Mouse (Mus musculus) right cerebral cortex, postnatal 4 days (tissue): Measurements from ENCODE around the gene Tmem80.

Experiments
- DNase-seq: peaks from one replicate; pipeline ENCODE4 v3.0.0-alpha.2; 2022

Tmem80 gene

GRCm38 (mm10) chr7:141327469-141328372 is at the start of gene Tmem80, which contains the start of gene Deaf1:
Gene Tmem80 (plus strand): TSS chr7:141327739.
Gene Deaf1 (minus strand): TSS chr7:141327690.
- peak; percentile 100 for DNase-seq

GRCm38 (mm10) chr7:141278766-141279590 is 48.6 kb upstream of the Tmem80 start, which contains the start of gene Sct:
Gene Sct (minus strand): TSS chr7:141279133.
- DNase-seq = peak; percentile 47

DNA sequence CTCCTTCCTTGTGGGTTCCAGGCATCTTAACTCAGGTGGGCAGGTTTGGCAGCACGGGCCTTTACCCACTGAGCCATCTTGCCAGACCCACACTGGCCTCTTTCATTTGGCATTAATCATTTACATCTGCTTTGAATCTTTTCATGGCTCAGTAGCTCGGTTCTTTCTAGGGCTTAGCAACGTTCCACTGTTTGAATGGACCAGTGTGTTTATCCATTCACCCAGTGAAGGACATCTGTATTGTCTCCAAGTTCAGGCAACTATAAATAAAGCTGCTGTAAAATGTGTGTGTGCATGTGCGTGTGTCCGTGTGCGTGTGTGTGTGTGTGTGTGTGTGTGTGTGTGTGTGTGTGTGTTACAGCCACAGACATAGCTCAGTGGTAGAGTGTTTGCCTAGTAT is 46.1 kb upstream of the Tmem80 start:
- no peak for DNase-seq

GRCm38 (mm10) chr7:141282756-141283155 is 44.8 kb upstream of the Tmem80 start:
- no peak for DNase-seq

GRCm38 (mm10) chr7:141288042-141288441 is 39.5 kb upstream of the Tmem80 start:
- DNase-seq = no peak

DNA sequence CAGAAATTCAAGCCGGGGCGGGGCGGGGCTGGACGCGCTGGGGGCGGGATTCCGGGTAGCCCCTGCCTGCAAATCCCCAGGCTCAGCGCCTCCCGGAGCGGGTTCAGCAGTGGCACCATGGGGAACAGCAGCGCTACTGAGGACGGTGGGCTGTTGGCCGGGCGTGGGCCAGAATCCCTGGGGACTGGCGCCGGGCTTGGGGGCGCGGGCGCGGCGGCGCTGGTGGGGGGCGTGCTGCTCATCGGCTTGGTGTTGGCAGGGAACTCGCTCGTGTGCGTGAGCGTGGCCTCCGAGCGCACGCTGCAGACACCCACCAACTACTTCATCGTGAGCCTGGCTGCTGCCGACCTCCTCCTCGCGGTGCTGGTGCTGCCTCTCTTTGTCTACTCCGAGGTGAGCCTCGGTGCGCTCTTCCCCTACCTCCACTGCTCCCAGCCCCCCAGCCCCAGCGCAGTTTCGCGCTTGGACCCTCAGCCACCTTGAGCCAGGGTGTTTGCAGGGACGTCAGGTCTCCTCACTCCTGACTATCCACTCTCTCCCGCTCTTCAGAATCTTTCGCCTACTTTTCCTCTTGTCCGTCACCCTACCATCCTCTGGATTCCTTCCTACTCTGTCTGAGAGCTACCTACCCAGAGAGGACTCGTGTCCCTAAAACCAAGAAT is 35.5 kb upstream of the Tmem80 start, which contains the start of gene Drd4:
Gene Drd4, plus strand, starts transcription at position 86 of the 662 bp plus-strand sequence.
- DNase-seq = peak; percentile 32

GRCm38 (mm10) chr7:141292583-141293388 is 34.8 kb upstream of the Tmem80 start:
- DNase-seq = no peak

- DNase-seq = peak; percentile 25
These were observed 33.6 kb upstream of the Tmem80 start for GRCm38 (mm10) chr7:141293852-141294471.

GRCm38 (mm10) chr7:141294479-141294878 is 33.1 kb upstream of the Tmem80 start:
- DNase-seq = no peak

- DNase-seq = no peak
These were observed 29.5 kb upstream of the Tmem80 start for GRCm38 (mm10) chr7:141297926-141298650.

GRCm38 (mm10) chr7:141299175-141299574 is 28.4 kb upstream of the Tmem80 start:
- no peak for DNase-seq

DNA sequence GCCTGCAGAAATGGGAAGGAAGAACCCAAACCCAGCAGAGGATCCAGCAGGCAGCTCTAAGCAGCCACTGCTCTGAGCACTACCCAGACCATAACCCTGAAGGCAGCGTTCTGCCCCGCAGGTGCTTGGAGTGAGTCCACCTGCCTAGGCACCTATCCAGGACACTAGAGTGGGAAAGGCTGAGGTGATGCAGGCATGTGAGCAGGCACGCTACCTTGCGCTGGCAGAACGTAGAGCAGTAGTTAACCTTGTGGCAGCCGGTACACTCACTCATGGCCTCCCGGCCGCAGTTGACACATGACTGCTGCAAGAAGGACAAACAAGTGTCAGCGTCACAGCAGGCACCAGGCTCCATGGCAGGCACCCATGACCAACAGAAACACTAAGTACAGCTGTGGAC is 26.2 kb upstream of the Tmem80 start:
- no peak for DNase-seq

GRCm38 (mm10) chr7:141302702-141303268 is 24.8 kb upstream of the Tmem80 start:
- no peak for DNase-seq

DNA sequence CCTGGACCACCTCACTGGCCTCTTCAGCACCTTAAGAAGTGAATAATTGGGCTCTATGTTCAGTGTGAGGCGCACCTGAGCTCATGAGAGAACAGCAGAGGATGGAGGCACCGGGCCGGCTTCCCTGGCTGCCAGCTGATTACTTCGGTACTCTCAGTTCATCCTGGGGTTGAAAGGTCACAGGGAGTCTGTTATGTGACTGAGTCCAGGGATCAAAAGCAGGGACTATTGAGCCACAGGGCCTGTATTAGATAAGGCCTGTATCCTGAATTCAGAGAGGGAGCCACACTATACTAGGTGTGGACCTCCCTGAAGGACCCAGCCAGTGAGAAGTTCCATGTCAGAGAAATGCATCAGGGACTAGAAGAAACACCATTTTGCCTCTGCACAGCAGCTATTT is 23.0 kb upstream of the Tmem80 start:
- DNase-seq = no peak

GRCm38 (mm10) chr7:141314416-141314815 is 13.1 kb upstream of the Tmem80 start:
- no peak for DNase-seq

DNA sequence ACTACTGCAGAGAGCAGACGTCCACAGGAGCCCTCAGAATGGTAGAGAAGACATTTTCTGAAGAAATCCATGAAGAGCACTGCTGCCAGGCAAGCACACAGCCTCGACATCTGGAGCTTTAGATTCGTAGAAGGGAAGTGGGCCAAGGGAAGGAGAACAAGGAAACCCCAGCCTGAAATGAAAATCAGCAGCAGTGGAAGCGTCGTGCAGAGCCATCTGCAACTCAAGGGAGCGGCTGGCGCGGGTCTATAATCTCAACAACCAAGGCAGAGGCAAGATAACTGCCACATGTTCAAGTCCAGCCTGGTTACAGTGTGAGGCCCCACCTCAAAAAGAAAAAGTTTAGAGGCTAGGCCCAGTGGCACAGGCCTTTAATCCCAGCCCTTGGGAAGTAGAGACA is 12.5 kb upstream of the Tmem80 start:
- DNase-seq = no peak

DNA sequence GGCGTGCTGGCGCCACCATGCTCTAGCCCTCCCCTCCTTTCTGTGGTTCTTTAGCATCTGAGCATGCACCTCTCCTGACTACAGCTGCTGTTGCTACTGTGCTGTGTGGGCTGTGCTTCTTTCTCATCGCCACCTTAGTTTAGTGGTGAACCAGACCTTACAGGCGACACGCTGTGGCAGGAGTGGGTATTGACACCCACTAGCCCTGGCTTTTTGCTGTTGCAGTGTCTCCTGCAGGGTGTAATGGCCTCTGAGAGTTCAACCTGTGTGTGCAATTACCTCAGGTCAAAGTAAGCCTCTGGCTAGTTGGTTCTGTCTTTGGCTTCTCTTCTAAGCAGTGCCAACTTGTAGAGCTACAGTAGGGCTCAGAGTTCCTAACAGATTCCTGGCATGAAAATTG is 11.6 kb upstream of the Tmem80 start:
- no peak for DNase-seq

DNA sequence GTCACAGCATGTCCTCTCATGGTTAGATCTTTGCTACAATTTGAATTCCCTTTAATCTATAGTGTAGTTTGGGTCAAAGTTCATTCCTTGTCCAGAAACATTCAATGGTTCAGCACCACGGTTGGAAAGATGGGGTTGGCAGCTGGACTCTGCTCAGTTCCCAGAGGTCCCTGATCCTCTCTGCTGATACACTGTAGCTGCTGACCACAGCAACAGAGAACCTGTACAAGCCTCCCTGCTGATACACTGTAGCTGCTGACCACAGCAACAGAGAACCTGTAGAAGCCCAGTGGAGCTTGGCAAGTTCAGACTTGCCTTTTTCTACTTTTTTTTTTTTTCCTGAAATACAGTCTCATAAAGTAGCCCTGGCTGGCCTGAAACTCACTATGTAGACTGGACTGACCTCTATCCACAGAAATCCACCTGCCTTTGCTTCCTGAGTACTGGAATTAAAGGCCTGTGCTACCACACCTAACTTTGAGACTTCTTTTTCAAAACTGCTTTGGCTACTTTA is 9.9 kb upstream of the Tmem80 start:
- DNase-seq = no peak

DNA sequence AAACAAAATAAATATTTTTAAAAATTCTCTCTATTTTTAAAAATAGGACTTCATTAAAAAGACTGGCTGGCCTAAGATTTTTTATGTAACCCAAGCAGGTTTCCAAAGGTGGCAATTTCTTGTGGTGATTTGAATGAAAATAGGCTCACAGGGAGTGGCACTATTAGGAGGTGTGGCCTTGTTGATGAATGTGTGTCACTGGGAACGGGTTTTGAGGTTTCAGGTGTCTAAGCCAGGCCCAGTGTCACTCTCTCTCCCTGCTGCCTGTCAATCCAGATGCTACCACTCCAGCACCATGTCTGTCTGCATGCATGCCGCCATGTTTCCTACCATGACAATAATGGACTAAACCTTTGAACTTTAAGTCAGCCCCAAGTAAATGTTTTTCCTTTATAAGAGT is 8.1 kb upstream of the Tmem80 start:
- DNase-seq = no peak

- no peak for DNase-seq
These were observed 2.9 kb upstream of the Tmem80 start for GRCm38 (mm10) chr7:141324686-141325085.
